Mouse (Mus musculus): Measurements from ENCODE around the gene Spata33. TPM values are rescaled to one million over a fixed set of nuclear protein-coding genes. Genes with fewer than 3 reads are reported as not detected.

Spata33 gene
- polyA plus RNA-seq, 1 experiment = 0.17 TPM

- peaks cover 21% of the 10 kb centered on the region for H3K4me1 ChIP-seq (ENCODE audit: control insufficient read depth)
- H3K4me3 ChIP-seq (replicated peaks) = no peak overlapping the region
- peaks cover 27% of the 10 kb centered on the region for H3K36me3 ChIP-seq (ENCODE audit: control insufficient read depth)
- H3K27me3 ChIP-seq (ENCODE audit: control insufficient read depth) = peaks cover 35% of the 10 kb centered on the region
- no peaks in the 10 kb centered on the region for H3K9me3 ChIP-seq (ENCODE audit: control insufficient read depth, low read length)
- TF ChIP-seq GATA1 (IDR thresholded peaks at IDR 0.05; ENCODE audit: low read length) (no peak), TAL1 (IDR thresholded peaks at IDR 0.05; ENCODE audit: low read length) (no peak)
These were observed 19.1 kb downstream of the Spata33 start for GRCm38 (mm10) chr8:123231742-123232141.

GRCm38 (mm10) chr8:123232553-123232952 is 19.9 kb downstream of the Spata33 start:
- H3K36me3 ChIP-seq (ENCODE audit: control insufficient read depth) = peaks cover 19% of the 10 kb centered on the region
- no peak overlapping the region for H3K4me3 ChIP-seq (replicated peaks)

GRCm38 (mm10) chr8:123233300-123233699 is 20.7 kb downstream of the Spata33 start:
- peaks cover 23% of the 10 kb centered on the region for H3K4me1 ChIP-seq (ENCODE audit: control insufficient read depth)
- no peaks in the 10 kb centered on the region for H3K9me3 ChIP-seq (ENCODE audit: control insufficient read depth, low read length)
- peaks cover 35% of the 10 kb centered on the region for H3K27me3 ChIP-seq (ENCODE audit: control insufficient read depth)
- TF ChIP-seq TAL1 (IDR thresholded peaks at IDR 0.05; ENCODE audit: low read length) (no peak), GATA1 (IDR thresholded peaks at IDR 0.05; ENCODE audit: low read length) (no peak)
- no peak overlapping the region for H3K4me3 ChIP-seq (replicated peaks)
- peaks cover 13% of the 10 kb centered on the region for H3K36me3 ChIP-seq (ENCODE audit: control insufficient read depth)

More at GRCm38 (mm10) chr8:123232553-123232952, 19.9 kb downstream of the Spata33 start:
- Histone ChIP-seq H3K27me3 (ENCODE audit: control insufficient read depth) (peaks cover 35% of the 10 kb centered on the region), H3K9me3 (ENCODE audit: control insufficient read depth, low read length) (no peaks in the 10 kb centered on the region), H3K4me1 (ENCODE audit: control insufficient read depth) (peaks cover 23% of the 10 kb centered on the region)
- no peak for TF ChIP-seq TAL1 (IDR thresholded peaks at IDR 0.05; ENCODE audit: low read length)
- TF ChIP-seq GATA1 (IDR thresholded peaks at IDR 0.05; ENCODE audit: low read length) = no peak

GRCm38 (mm10) chr8:123233760-123234159 is 21.1 kb downstream of the Spata33 start:
- Histone ChIP-seq H3K9me3 (ENCODE audit: control insufficient read depth, low read length) (no peaks in the 10 kb centered on the region), H3K4me3 (replicated peaks) (no peak overlapping the region), H3K36me3 (ENCODE audit: control insufficient read depth) (peaks cover 10% of the 10 kb centered on the region), H3K4me1 (ENCODE audit: control insufficient read depth) (peaks cover 23% of the 10 kb centered on the region), H3K27me3 (ENCODE audit: control insufficient read depth) (peaks cover 35% of the 10 kb centered on the region)
- TF ChIP-seq TAL1 (IDR thresholded peaks at IDR 0.05; ENCODE audit: low read length) (no peak), GATA1 (IDR thresholded peaks at IDR 0.05; ENCODE audit: low read length) (no peak)

- Histone ChIP-seq H3K4me1 (ENCODE audit: control insufficient read depth) (peaks cover 23% of the 10 kb centered on the region), H3K27me3 (ENCODE audit: control insufficient read depth) (peaks cover 35% of the 10 kb centered on the region), H3K4me3 (replicated peaks) (peak overlapping the region; percentile 72), H3K9me3 (ENCODE audit: control insufficient read depth, low read length) (no peaks in the 10 kb centered on the region), H3K36me3 (ENCODE audit: control insufficient read depth) (peaks cover 5% of the 10 kb centered on the region)
- TF ChIP-seq TAL1 (IDR thresholded peaks at IDR 0.05; ENCODE audit: low read length) = no peak
These were observed 22.4 kb downstream of the Spata33 start for GRCm38 (mm10) chr8:123234918-123235519.

GRCm38 (mm10) chr8:123235520-123236497 is 23.2 kb downstream of the Spata33 start, which contains the start of gene Spata2l:
Gene Spata2l, minus strand, starts transcription at chr8:123236233.
- H3K36me3 ChIP-seq (ENCODE audit: control insufficient read depth) = no peaks in the 10 kb centered on the region
- H3K4me1 ChIP-seq (ENCODE audit: control insufficient read depth) = peaks cover 23% of the 10 kb centered on the region
- H3K4me3 ChIP-seq (replicated peaks) = peak within 1 kb of the TSS; percentile 72
- TF ChIP-seq TAL1 (IDR thresholded peaks at IDR 0.05; ENCODE audit: low read length) (no peak), GATA1 (IDR thresholded peaks at IDR 0.05; ENCODE audit: low read length) (no peak)
- H3K9me3 ChIP-seq (ENCODE audit: control insufficient read depth, low read length) = no peaks in the 10 kb centered on the region
- peaks cover 35% of the 10 kb centered on the region for H3K27me3 ChIP-seq (ENCODE audit: control insufficient read depth)

GRCm38 (mm10) chr8:123239398-123239797 is 26.8 kb downstream of the Spata33 start:
- Histone ChIP-seq H3K36me3 (ENCODE audit: control insufficient read depth) (peaks cover 5% of the 10 kb centered on the region), H3K4me1 (ENCODE audit: control insufficient read depth) (peaks cover 23% of the 10 kb centered on the region), H3K27me3 (ENCODE audit: control insufficient read depth) (peaks cover 22% of the 10 kb centered on the region), H3K9me3 (ENCODE audit: control insufficient read depth, low read length) (no peaks in the 10 kb centered on the region), H3K4me3 (replicated peaks) (no peak overlapping the region)
- no peak for TF ChIP-seq TAL1 (IDR thresholded peaks at IDR 0.05; ENCODE audit: low read length)
- TF ChIP-seq GATA1 (IDR thresholded peaks at IDR 0.05; ENCODE audit: low read length) = no peak

- no peak for TF ChIP-seq GATA1 (IDR thresholded peaks at IDR 0.05; ENCODE audit: low read length)
- no peak for TF ChIP-seq TAL1 (IDR thresholded peaks at IDR 0.05; ENCODE audit: low read length)
- no peaks in the 10 kb centered on the region for H3K27me3 ChIP-seq (ENCODE audit: control insufficient read depth)
- no peaks in the 10 kb centered on the region for H3K4me1 ChIP-seq (ENCODE audit: control insufficient read depth)
- H3K4me3 ChIP-seq (replicated peaks) = no peak overlapping the region
- H3K36me3 ChIP-seq (ENCODE audit: control insufficient read depth) = peaks cover 28% of the 10 kb centered on the region
- H3K9me3 ChIP-seq (ENCODE audit: control insufficient read depth, low read length) = no peaks in the 10 kb centered on the region
These were observed 29.7 kb downstream of the Spata33 start for GRCm38 (mm10) chr8:123242107-123242923.

Data from erythroblast, embryonic 14.5 days (primary cell).